Mouse (Mus musculus) kidney, adult 2 months (tissue): Measurements from ENCODE around the gene St3gal6.

Experiments
- CTCF ChIP-seq: fragments of 200-500 bp; conservative IDR thresholded peaks from 2 replicates; pipeline ENCODE4 v1.5.1; 2011; ENCODE audit warnings: low read depth, mild to moderate bottlenecking, control low read depth, low read length, moderate library complexity, mixed read lengths; ENCODE audit not compliant: insufficient read depth, insufficient read length
- POLR2A ChIP-seq: fragments of 200-500 bp; IDR thresholded peaks from one replicate; pipeline ENCODE4 v1.6.1; 2011; ENCODE audit warnings: low read depth, low read length, control low read depth

GRCm38 (mm10) chr16:58432384-58432783, 91.7 kb downstream of the St3gal6 start:
- TF ChIP-seq POLR2A = no peak
- TF ChIP-seq CTCF = no peak
